Mouse (Mus musculus): ENCODE data around the gene Hsd17b12.

The Hsd17b12 gene

GRCm38 (mm10) chr2:94010335-94011291 is 147.2 kb downstream of the Hsd17b12 start, which contains the start of gene Alkbh3:
TSS of gene Alkbh3 (minus strand) at chr2:94010807.
- DNase-seq (ENCODE audit: low spot score), result peak; percentile 87

- peak; percentile 73 for DNase-seq (ENCODE audit: low spot score)
These were observed 155.4 kb downstream of the Hsd17b12 start for GRCm38 (mm10) chr2:94002331-94002730.

- no peak for DNase-seq (ENCODE audit: low spot score)
These were observed 155.8 kb downstream of the Hsd17b12 start for GRCm38 (mm10) chr2:94001918-94002317.

GRCm38 (mm10) chr2:94001411-94001810 is 156.4 kb downstream of the Hsd17b12 start:
- DNase-seq (ENCODE audit: low spot score), result no peak

GRCm38 (mm10) chr2:93996254-93996653 is 161.5 kb downstream of the Hsd17b12 start, which contains the start of gene Gm27027:
TSS of gene Gm27027 (minus strand) at chr2:93996354.
- no peak for DNase-seq (ENCODE audit: low spot score)

GRCm38 (mm10) chr2:93992810-93993209 is 165.0 kb downstream of the Hsd17b12 start:
- no peak for DNase-seq (ENCODE audit: low spot score)

- DNase-seq (ENCODE audit: low spot score), result no peak
These were observed 165.5 kb downstream of the Hsd17b12 start for GRCm38 (mm10) chr2:93992259-93992658.

- DNase-seq (ENCODE audit: low spot score), result no peak
These were observed 166.4 kb downstream of the Hsd17b12 start for GRCm38 (mm10) chr2:93991336-93991735.

GRCm38 (mm10) chr2:93988440-93988839 is 169.3 kb downstream of the Hsd17b12 start:
- no peak for DNase-seq (ENCODE audit: low spot score)

All from c-Kit-positive CD71-positive TER-119-positive erythroid progenitor cells, embryonic 14.5 days (primary cell).